Mouse (Mus musculus): ENCODE results near the gene Gm21739. TPM values are rescaled to one million over a fixed set of nuclear protein-coding genes. Genes with fewer than 3 reads are reported as not detected.
"Not testable (repeated sequence)": the region's sequence is repeated elsewhere in the genome, so short reads cannot be mapped to it uniquely, and the experiment has no call there.

Gene Gm21739
- not detected for total RNA-seq (2021)

GRCm38 (mm10) chrY:44264344-44264743 is at the start of gene Gm21739:
Gene Gm21739, minus strand, starts transcription at chrY:44264444.
- DNase-seq (ENCODE audit: low spot score); intact Hi-C loops (cut with DNase I): not testable (repeated sequence)

Measured in heart, postnatal 25 days (tissue).